Mouse (Mus musculus): ENCODE results near the gene Dnmt3a.

- TF ChIP-seq EP300 (IDR thresholded peaks at IDR 0.05; ENCODE audit: low read length): no peak
- TF ChIP-seq RAD21 (IDR thresholded peaks at IDR 0.05; ENCODE audit: low read depth, low read length): no peak
- TF ChIP-seq ZKSCAN1 (IDR thresholded peaks at IDR 0.05; ENCODE audit: borderline replicate concordance, low read depth, low read length): no peak
- TF ChIP-seq TCF12 (IDR thresholded peaks at IDR 0.05; ENCODE audit: low read depth, low read length): no peak
- 0 out of 2 replicates have a peak, but pooled peaks have one; percentile 30 for TF ChIP-seq MAX (IDR thresholded peaks at IDR 0.05; ENCODE audit: low read length)
- no peak for TF ChIP-seq E2F4 (IDR thresholded peaks at IDR 0.05; ENCODE audit: insufficient replicate concordance, low read depth, low read length)
Observed at GRCm38 (mm10) chr12:3917668-3918341, 112.0 kb downstream of the Dnmt3a start.

Measured in CH12.LX (cell line).